Mouse (Mus musculus) midbrain, embryonic 16.5 days (tissue): Measurements from ENCODE around the gene Kcnk10. TPM values are rescaled to one million over a fixed set of nuclear protein-coding genes. Genes with fewer than 3 reads are reported as not detected.
A peak's percentile ranks its signal among the peaks of the same experiment; 100 is the strongest.

ENCODE experiments used
- ATAC-seq: fragments of 200-750 bp; cut with Nextera tagmentation; 2 replicates; pipeline ENCODE4 v1.8.0; 2017; ENCODE audit warnings: moderate TSS enrichment
- H3K27ac ChIP-seq: fragments of 300-500 bp; sonication (generic); 2 replicates; pipeline ENCODE4 v1.5.1; 2014; ENCODE audit warnings: mild to moderate bottlenecking, low read length, mixed read lengths
- H3K27me3 ChIP-seq: fragments of 300-500 bp; sonication (generic); 2 replicates; pipeline ENCODE4 v1.6.1; 2014; ENCODE audit warnings: low read depth, low read length, mixed read lengths; ENCODE audit not compliant: control insufficient read depth, insufficient read depth
- H3K36me3 ChIP-seq: fragments of 300-500 bp; sonication (generic); 2 replicates; pipeline ENCODE4 v1.6.1; 2014; ENCODE audit warnings: mild to moderate bottlenecking, low read length, moderate library complexity, mixed read lengths; ENCODE audit not compliant: control insufficient read depth, insufficient read depth
- H3K4me1 ChIP-seq: fragments of 300-500 bp; sonication (generic); 2 replicates; pipeline ENCODE4 v1.6.1; 2014; ENCODE audit warnings: mild to moderate bottlenecking, low read length, mixed read lengths; ENCODE audit not compliant: control insufficient read depth, insufficient read depth
- H3K4me2 ChIP-seq: fragments of 300-500 bp; sonication (generic); 2 replicates; pipeline ENCODE4 v1.6.1; 2014; ENCODE audit warnings: mild to moderate bottlenecking, low read length, mixed read lengths
- H3K4me3 ChIP-seq: fragments of 300-500 bp; sonication (generic); 2 replicates; pipeline ENCODE4 v1.5.1; 2014; ENCODE audit warnings: low read depth, mild to moderate bottlenecking, low read length, moderate library complexity, mixed read lengths
- H3K9ac ChIP-seq: fragments of 300-500 bp; sonication (generic); 2 replicates; pipeline ENCODE4 v1.6.1; 2014; ENCODE audit warnings: low read depth, low read length, mixed read lengths
- H3K9me3 ChIP-seq: fragments of 300-500 bp; sonication (generic); replicated peaks from 2 replicates; pipeline ENCODE4 v1.6.1; 2014; ENCODE audit warnings: mild to moderate bottlenecking, low read length, mixed read lengths; ENCODE audit not compliant: control insufficient read depth, poor library complexity, severe bottlenecking
- WGBS: fragments of 180-500 bp; shearing (Covaris S2); extraction: QIAGEN DNeasy Blood & Tissue Kit; methylation state at CpG from one replicate; pipeline ENCODE4 v1.1.7; 2014; 5-methylcytosine and 5-hydroxymethylcytosine counted together
- polyA plus RNA-seq: library from polyadenylated mRNA; unstranded; fragments of >200 nt; fragmentation: Nextera tagmentation; extraction: Ambion mirVana; gene quantifications from 2 replicates; pipeline ENCODE4 v1.2.1, GENCODE M21; 2015

Kcnk10 gene
- polyA plus RNA-seq, 1 experiment from 2014 or later, result 40.7 TPM

DNA sequence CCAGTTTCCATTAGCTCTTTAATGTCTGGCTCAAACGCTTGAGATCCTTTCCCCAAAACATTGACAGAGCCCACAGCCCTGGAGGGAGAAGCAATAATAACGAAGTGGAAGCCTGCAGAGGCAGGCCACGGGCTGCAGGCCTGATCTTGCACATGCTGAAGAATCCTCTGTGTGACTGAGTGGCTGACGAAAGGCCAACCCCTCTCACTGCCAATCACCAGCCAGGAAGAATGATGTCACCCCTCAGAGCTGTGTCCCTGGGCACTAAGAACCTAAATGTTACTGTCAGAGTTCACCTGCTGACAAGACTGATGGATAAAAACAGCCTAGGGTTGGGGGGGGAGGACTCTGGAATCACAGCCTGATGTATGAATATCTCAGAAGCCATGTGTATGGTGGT lies 72.5 kb downstream of the Kcnk10 start:
- Histone ChIP-seq H3K4me3 (no peak overlapping the region), H3K36me3 (0 out of 2 replicates have a peak, but pooled peaks cover 3% of the 10 kb centered on the region), H3K9me3 (no peaks in the 10 kb centered on the region), H3K4me1 (peaks cover 9% of the 10 kb centered on the region), H3K4me2 (no peak overlapping the region), H3K27ac (no peak overlapping the region), H3K27me3 (no peaks in the 10 kb centered on the region), H3K9ac (no peak overlapping the region)
- no peak for ATAC-seq
- 67% methylated on average over 4 of the region's 4 CpGs for WGBS

DNA sequence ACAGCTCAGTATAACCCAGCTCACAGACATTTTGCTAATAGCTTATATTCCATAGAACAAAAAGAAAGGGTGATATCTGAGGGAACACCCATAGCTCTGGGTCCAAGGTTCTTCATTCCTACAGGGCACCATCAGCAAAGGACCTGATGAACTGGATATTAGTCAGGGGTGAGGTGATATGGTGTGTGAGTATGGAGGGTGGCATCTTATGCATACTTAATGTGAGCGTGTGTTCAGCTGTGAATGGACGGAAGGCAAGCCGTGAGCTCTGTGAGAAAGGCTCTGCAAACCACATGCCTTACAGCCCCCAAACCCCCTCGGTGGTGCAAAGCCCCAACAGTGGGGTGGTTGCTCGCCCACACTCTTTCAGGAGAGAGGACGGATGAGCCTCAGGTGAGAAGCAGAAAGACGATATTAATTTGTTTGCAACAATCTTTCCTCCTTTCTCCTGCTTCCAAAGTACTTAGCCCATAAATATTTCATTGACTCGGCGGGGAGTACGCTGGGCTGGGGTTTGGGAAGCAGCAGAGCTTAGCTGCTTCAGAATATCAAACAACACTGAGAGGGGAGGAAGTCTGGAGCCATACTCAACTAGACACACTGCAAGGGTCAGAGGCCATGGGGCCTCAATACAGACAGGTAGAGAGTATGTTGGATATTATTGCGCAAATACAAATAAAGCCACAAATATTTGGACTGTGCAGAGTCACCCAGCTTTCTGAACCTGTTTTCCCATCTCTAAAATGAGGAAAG lies 76.4 kb downstream of the Kcnk10 start:
- no peaks in the 10 kb centered on the region for H3K36me3 ChIP-seq
- H3K27ac ChIP-seq, result peak overlapping the region; percentile 60
- no peaks in the 10 kb centered on the region for H3K9me3 ChIP-seq
- no peaks in the 10 kb centered on the region for H3K27me3 ChIP-seq
- WGBS, result 52% methylated on average over 11 of the region's 11 CpGs
- no peak overlapping the region for H3K9ac ChIP-seq
- no peak overlapping the region for H3K4me3 ChIP-seq
- ATAC-seq, result peak; percentile 53; the same call in 1 of the 2 replicates
- H3K4me2 ChIP-seq, result no peak overlapping the region
- peaks cover 9% of the 10 kb centered on the region for H3K4me1 ChIP-seq

DNA sequence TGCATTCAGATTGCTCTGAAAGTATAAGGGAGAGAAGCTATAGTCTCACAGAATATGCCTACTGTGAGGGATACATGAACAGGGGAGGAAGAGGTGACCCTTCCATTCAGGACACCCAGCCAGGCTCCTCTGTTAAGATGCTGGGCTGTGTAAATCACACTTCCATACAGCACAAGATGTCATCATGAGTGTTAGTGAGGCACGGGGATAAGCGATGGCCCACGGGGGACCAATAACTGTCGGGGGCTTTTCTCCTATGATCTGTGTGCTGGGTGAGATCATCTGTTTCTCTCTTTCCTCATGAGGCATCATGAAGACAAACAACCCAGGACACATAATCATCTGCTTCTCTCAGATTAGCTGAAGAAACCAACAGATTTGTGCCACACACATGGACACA lies 77.1 kb downstream of the Kcnk10 start:
- 82% methylated on average over 4 of the region's 4 CpGs for WGBS

DNA sequence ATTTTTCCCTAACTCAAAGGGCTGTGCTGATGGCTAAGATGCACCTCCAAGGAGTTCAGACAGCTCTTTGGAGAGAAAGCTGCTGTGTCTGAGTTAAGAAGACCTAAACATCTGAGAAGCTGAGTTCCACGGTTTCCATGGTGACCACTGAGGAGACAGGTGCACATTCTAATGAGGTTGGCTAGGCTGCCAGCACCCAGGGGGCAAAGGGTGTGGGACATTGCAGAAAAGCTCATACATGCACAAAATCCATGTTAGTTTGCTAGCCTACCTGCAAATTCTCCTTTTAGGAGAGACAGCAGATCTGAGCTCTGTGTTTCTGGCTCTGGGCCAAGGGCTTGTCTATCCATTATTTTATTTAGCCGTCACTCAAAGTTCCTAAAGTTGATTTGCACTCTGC lies 96.7 kb downstream of the Kcnk10 start:
- Histone ChIP-seq H3K4me2 (peak overlapping the region; percentile 0; the same call in 1 of the 2 replicates), H3K27ac (peak overlapping the region; percentile 71), H3K4me1 (peaks cover 30% of the 10 kb centered on the region), H3K9me3 (no peaks in the 10 kb centered on the region), H3K27me3 (no peaks in the 10 kb centered on the region), H3K4me3 (no peak overlapping the region), H3K9ac (no peak overlapping the region), H3K36me3 (no peaks in the 10 kb centered on the region)
- peak; percentile 83 for ATAC-seq
- 41% methylated on average over 2 of the region's 2 CpGs for WGBS

More for the DNA sequence above, 77.1 kb downstream of the Kcnk10 start:
- no peaks in the 10 kb centered on the region for H3K27me3 ChIP-seq
- H3K9ac ChIP-seq, result no peak overlapping the region
- 0 out of 2 replicates have a peak, but pooled peaks cover under 1% of the 10 kb centered on the region for H3K36me3 ChIP-seq
- no peak for ATAC-seq
- no peak overlapping the region for H3K4me3 ChIP-seq
- peak overlapping the region; percentile 60; the same call in 1 of the 2 replicates for H3K27ac ChIP-seq
- H3K4me2 ChIP-seq, result no peak overlapping the region
- H3K4me1 ChIP-seq, result peaks cover 9% of the 10 kb centered on the region
- H3K9me3 ChIP-seq, result no peaks in the 10 kb centered on the region

DNA sequence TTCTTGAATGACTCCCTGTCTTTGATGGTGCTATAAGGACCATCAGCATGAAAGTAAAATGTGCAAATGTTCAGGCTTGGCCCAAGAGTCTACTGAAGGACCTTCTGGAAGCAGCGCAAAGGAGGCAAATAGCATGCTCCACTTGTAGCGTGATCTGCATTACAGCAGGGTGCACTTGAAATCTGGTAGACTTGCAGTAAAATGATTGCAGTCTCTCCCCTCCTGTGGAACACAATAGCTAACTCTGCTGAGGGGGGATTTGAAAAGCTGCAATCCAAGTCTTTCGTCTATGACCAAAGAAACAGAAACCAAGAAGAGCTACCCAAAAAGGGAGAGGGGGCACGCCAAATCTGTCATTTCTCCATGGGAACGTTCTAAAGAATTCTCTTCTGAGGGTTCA lies 97.1 kb downstream of the Kcnk10 start:
- Histone ChIP-seq H3K4me3 (no peak overlapping the region), H3K4me2 (0 out of 2 replicates have a peak overlapping the region, but pooled peaks have one; percentile 0), H3K9ac (no peak overlapping the region), H3K4me1 (peaks cover 30% of the 10 kb centered on the region), H3K27ac (peak overlapping the region; percentile 71), H3K27me3 (no peaks in the 10 kb centered on the region), H3K36me3 (0 out of 2 replicates have a peak, but pooled peaks cover under 1% of the 10 kb centered on the region), H3K9me3 (no peaks in the 10 kb centered on the region)
- ATAC-seq, result peak; percentile 49
- 26% methylated on average over 5 of the region's 5 CpGs for WGBS

DNA sequence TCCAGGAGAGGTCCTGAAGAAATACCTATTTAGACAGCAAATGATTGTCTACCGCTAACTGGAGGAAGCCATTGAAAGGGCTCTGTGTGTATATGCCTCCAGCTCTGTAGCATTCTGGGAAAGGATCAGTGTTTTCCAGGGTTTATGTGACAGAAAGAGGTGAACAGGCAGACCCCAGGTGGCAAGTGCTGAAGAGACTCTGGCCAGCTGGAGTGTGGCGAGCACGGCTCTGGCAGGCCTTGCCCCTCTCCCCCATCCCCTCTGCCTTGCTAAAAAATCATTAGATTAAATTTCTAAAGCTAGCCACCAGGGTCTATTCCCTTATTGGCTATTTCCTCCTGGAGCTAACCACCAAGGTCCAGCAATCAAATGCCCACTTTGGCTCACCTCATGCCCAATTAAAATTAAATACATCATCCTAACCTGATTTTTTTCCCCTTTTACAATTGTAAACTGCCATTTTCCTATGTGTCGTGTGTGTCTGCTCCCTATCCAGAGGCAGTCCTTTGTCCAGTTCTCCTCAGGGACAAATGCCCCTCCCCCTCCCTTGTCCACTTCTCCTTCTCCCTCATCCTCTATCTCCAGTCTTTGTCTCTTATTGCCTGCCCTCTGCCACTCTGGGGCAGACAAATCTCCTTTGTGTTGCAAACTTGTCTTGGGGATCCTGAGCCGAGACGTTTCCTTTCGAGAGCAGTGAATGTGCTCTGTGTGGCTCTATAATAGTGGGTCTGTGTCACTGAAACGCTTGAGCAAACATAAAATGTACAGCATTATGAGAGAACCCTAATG lies 100.2 kb downstream of the Kcnk10 start:
- H3K4me1 ChIP-seq, result peaks cover 30% of the 10 kb centered on the region
- no peaks in the 10 kb centered on the region for H3K9me3 ChIP-seq
- no peak overlapping the region for H3K9ac ChIP-seq
- 0 out of 2 replicates have a peak, but pooled peaks have one; percentile 12 for ATAC-seq
- no peak overlapping the region for H3K4me2 ChIP-seq
- peak overlapping the region; percentile 56 for H3K27ac ChIP-seq
- H3K4me3 ChIP-seq, result no peak overlapping the region
- 0 out of 2 replicates have a peak, but pooled peaks cover 3% of the 10 kb centered on the region for H3K36me3 ChIP-seq
- H3K27me3 ChIP-seq, result no peaks in the 10 kb centered on the region
- 11% methylated on average over 8 of the region's 8 CpGs for WGBS

DNA sequence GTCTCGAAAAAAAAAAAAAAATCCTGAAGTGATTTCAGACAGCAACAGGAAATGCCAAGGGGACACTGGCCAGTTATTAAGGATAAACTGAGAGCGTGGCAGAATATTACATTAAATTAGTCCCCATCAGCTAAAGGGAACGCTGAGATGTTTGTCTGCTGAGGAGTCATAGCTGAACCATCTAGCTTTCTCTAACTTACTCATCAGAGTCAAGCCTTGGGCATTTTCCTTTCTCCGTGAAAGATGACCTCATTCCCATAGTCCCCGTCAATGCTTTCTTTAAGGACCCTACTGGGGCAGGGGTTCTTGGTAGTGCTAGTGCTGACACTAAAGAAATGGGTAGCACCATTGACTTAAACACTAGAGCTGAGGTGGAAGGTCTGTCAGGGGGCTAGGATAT lies 106.9 kb downstream of the Kcnk10 start:
- H3K4me2 ChIP-seq, result no peak overlapping the region
- no peak overlapping the region for H3K4me3 ChIP-seq
- H3K9me3 ChIP-seq, result no peaks in the 10 kb centered on the region
- WGBS, result 85% methylated on average over 5 of the region's 5 CpGs
- ATAC-seq, result no peak
- H3K27me3 ChIP-seq, result no peaks in the 10 kb centered on the region
- H3K36me3 ChIP-seq, result 0 out of 2 replicates have a peak, but pooled peaks cover 3% of the 10 kb centered on the region
- no peak overlapping the region for H3K9ac ChIP-seq
- H3K4me1 ChIP-seq, result no peaks in the 10 kb centered on the region
- no peak overlapping the region for H3K27ac ChIP-seq

DNA sequence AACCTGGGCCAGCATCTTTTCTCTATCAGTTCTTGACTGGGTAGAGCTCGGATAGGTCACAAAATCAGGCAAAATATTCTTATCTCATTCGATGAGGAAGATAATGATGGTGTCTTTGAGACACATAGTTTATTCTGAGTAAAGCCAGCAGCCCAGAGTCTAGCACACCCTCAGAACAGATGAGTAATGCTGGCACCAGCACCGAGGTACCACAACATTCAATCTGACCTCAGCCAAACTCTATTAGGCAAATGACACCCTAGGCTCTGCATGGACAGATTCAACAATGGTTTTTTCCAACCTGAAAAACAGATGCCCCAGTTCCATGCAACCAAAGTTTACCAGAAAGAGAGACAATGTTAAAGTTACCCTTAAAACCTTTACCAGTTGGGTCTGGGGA lies 108.0 kb downstream of the Kcnk10 start:
- WGBS, result 94% methylated on average over 3 of the region's 3 CpGs

DNA sequence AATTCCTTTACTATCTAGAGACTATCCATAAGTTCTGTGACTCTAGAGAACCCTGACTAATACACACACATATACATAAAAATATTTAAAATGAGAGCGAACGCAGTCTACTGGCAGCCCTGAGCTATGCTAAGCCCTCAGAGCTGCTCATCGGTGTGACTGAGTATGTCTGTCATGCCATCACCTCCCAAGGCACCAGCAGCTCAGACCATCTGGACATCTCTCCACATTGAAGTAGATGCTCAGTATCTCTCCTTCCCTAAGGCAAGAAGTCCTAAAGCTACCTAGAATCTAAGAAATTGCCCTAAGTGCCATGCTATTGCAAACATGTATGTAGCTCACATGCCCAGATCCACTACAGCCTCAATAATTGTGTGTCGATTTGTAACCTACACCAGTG lies 110.3 kb downstream of the Kcnk10 start:
- WGBS, result 97% methylated on average over 4 of the region's 4 CpGs
- Histone ChIP-seq H3K4me1 (no peaks in the 10 kb centered on the region), H3K9me3 (no peaks in the 10 kb centered on the region), H3K4me2 (no peak overlapping the region), H3K27me3 (no peaks in the 10 kb centered on the region), H3K27ac (no peak overlapping the region), H3K4me3 (no peak overlapping the region), H3K9ac (no peak overlapping the region), H3K36me3 (no peaks in the 10 kb centered on the region)
- no peak for ATAC-seq

More for the DNA sequence above, 108.0 kb downstream of the Kcnk10 start:
- H3K9ac ChIP-seq, result no peak overlapping the region
- no peaks in the 10 kb centered on the region for H3K36me3 ChIP-seq
- no peaks in the 10 kb centered on the region for H3K9me3 ChIP-seq
- no peaks in the 10 kb centered on the region for H3K27me3 ChIP-seq
- H3K4me2 ChIP-seq, result no peak overlapping the region
- no peak overlapping the region for H3K4me3 ChIP-seq
- H3K4me1 ChIP-seq, result no peaks in the 10 kb centered on the region
- ATAC-seq, result no peak
- H3K27ac ChIP-seq, result no peak overlapping the region
